9 mouse cellular contexts compared by ENCODE assay signal in the genomic region with DNA sequence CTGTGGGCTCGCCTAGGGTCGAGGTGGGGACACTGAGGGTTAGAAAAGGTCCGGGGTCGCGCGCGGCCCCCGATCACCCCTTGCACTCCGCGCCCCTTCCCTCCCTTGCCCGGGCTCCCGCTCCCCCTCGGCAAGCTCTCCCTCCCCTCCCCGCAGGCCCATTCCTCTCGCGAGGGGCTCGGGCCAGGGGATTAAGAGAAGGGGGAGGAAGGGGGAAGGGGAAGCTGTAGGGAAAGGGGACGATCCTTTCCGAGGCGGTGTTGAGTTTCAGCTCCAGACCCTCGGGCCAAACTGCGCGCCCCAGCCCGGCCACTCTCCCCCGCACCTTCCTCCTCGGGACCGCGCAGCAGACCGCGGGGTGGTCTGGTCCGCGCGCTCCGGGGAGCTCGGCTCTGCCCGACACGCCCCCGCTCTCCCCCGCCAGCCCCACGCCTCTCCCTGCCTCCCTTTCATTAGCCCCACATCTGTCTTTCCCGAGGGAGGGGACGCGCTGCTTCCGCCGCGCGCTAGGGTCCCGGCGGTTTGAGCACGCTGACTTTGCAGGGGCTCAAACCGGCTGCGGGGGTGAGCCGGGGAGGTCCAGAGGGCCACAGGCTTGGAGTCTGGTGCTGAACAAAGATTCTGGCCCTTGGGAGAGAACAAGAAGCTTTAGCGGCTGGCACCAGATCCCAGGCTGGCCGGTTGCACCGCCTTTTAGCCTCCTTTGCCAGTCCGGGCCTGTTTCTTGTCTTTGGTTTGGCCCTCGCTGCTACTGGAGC. TPM values are rescaled to one million over a fixed set of nuclear protein-coding genes. Genes with fewer than 3 reads are reported as not detected.
DNase-seq lines count a peak whose midpoint lies in the region; ATAC-seq lines count a peak whose summit lies in the region.
"Had no signal": no experiment of that assay in that cellular context is flagged by ENCODE, and none has a peak within 500 bp of the region (broad histone marks: within the 10 kb centered on the region; RNA-seq: fewer than 3 reads in every experiment).

No protein-coding gene starts in this region.

- H3K36me3 ChIP-seq in embryonic facial prominence, embryonic 13.5 days = peaks cover 16% of the 10 kb centered on the region
- peaks cover 4% of the 10 kb centered on the region for H3K36me3 ChIP-seq in stomach, embryonic 14.5 days (ENCODE audit: control insufficient read depth, insufficient read depth, low read length)

- WGBS in embryonic facial prominence, embryonic 13.5 days = under 1% methylated on average over 49 of the region's 58 CpGs
- WGBS in stomach, embryonic 14.5 days = under 1% methylated on average over 42 of the region's 58 CpGs

- H3K9me3 ChIP-seq in embryonic facial prominence, embryonic 13.5 days = peaks cover 10% of the 10 kb centered on the region; the same call in 1 of the 2 replicates
- 0 out of 2 replicates have a peak, but pooled peaks cover 4% of the 10 kb centered on the region for H3K9me3 ChIP-seq in stomach, embryonic 14.5 days (ENCODE audit: control insufficient read depth, low read depth, low read length)

- H3K4me1 ChIP-seq in embryonic facial prominence, embryonic 13.5 days = peaks cover 54% of the 10 kb centered on the region
- H3K4me1 ChIP-seq in stomach, embryonic 14.5 days (ENCODE audit: control insufficient read depth, insufficient read depth, low read length) = peaks cover 24% of the 10 kb centered on the region

- no peaks in the 10 kb centered on the region for H3K27me3 ChIP-seq in embryonic facial prominence, embryonic 13.5 days
- no peaks in the 10 kb centered on the region for H3K27me3 ChIP-seq in stomach, embryonic 14.5 days (ENCODE audit: control insufficient read depth, insufficient read depth, low read length)

- peak; percentile 66 for ATAC-seq in embryonic facial prominence, embryonic 13.5 days (ENCODE audit: insufficient number of reproducible peaks, insufficient read depth, low FRiP score, low TSS enrichment, low read depth)
- ATAC-seq in stomach, embryonic 14.5 days (ENCODE audit: insufficient number of reproducible peaks, insufficient read depth, low FRiP score, low read depth) = peak; percentile 84
- no peak for ATAC-seq in erythroid progenitor cell, adult 5-6 weeks (replicated peaks; ENCODE audit: low FRiP score, poor library complexity, severe bottlenecking)

- intact Hi-C loops in left cerebral cortex, postnatal 25 days (cut with DNase I) = no loop called here

- H3K4me2 ChIP-seq in embryonic facial prominence, embryonic 13.5 days = peak overlapping the region; percentile 92
- H3K4me2 ChIP-seq in stomach, embryonic 14.5 days (replicated peaks; ENCODE audit: low read depth, low read length) = peak overlapping the region; percentile 86

- peak overlapping the region; percentile 97 for H3K9ac ChIP-seq in embryonic facial prominence, embryonic 13.5 days
- peak overlapping the region; percentile 98 for H3K9ac ChIP-seq in stomach, embryonic 14.5 days (replicated peaks; ENCODE audit: low read depth, low read length)

- DNase-seq in left cerebral cortex, postnatal 25 days (ENCODE audit: low spot score in 2 of 2) = peak; percentile 35 to 36
- DNase-seq in left cerebral cortex, adult 8-10 months (ENCODE audit: low spot score in 2 of 2) = no peak
- peak; percentile 65 to 72 for DNase-seq in heart, adult 9 months (ENCODE audit: low spot score in 2 of 2)
- DNase-seq in kidney, postnatal 10 days = peak; percentile 78
- DNase-seq in lung, postnatal 25 days (ENCODE audit: low spot score) = peak; percentile 21

- peak overlapping the region; percentile 100 for H3K27ac ChIP-seq in embryonic facial prominence, embryonic 13.5 days
- peak overlapping the region; percentile 100 for H3K27ac ChIP-seq in stomach, embryonic 14.5 days (ENCODE audit: low read length)

- H3K4me3 ChIP-seq in embryonic facial prominence, embryonic 13.5 days = peak overlapping the region; percentile 65
- peak overlapping the region; percentile 64 for H3K4me3 ChIP-seq in stomach, embryonic 14.5 days (ENCODE audit: low read depth, low read length)

RNA-seq across cellular contexts. Expression of gene Efs, which starts 0.7 kb away (rescaled TPM):
- total RNA-seq in left cerebral cortex, postnatal 25 days (2021) = 1 to 10 TPM; 7.4 to 8.1 TPM
- total RNA-seq in left cerebral cortex, adult 8-10 months (2022) = 10 to 100 TPM in 1 of 4 experiments, 1 to 10 TPM in 3; 8.9 to 10.3 (median 9.1) TPM
- 50.3 and 50.9 TPM in 2 replicates for polyA plus RNA-seq in embryonic facial prominence, embryonic 13.5 days (2015; fragmentation: Nextera tagmentation; extraction: Ambion mirVana)
- polyA plus RNA-seq in stomach, embryonic 14.5 days (2014; fragmentation: Nextera tagmentation; extraction: Ambion mirVana) = 40.1 and 41.0 TPM in 2 replicates
- total RNA-seq in erythroid progenitor cell, adult 5-6 weeks (2015; ENCODE audit: low replicate concordance) = not detected in 2 replicates
- not detected in 2 replicates for total RNA-seq in erythroid progenitor cell, adult 5-6 weeks (2017; ENCODE audit: low replicate concordance)

RNA-seq across cellular contexts. Expression of gene Il25, which starts 5.9 kb away (rescaled TPM):
- not detected for total RNA-seq in left cerebral cortex, postnatal 25 days (2021)
- total RNA-seq in left cerebral cortex, adult 8-10 months (2022) = under 1 TPM in 1 of 4 experiments, not detected in 3; 0.53 TPM
- 0.25 TPM in 1 of 2 replicates, not detected in the other for polyA plus RNA-seq in embryonic facial prominence, embryonic 13.5 days (2015; fragmentation: Nextera tagmentation; extraction: Ambion mirVana)
- polyA plus RNA-seq in stomach, embryonic 14.5 days (2014; fragmentation: Nextera tagmentation; extraction: Ambion mirVana) = 0.32 TPM in 1 of 2 replicates, not detected in the other
- total RNA-seq in erythroid progenitor cell, adult 5-6 weeks (2015; ENCODE audit: low replicate concordance) = not detected in 2 replicates
- not detected in 2 replicates for total RNA-seq in erythroid progenitor cell, adult 5-6 weeks (2017; ENCODE audit: low replicate concordance)
- total RNA-seq: left cerebral cortex, postnatal 10 days had no signal

RNA-seq across cellular contexts. Expression of gene Cmtm5, which starts 9.5 kb away (rescaled TPM):
- 10 to 100 TPM; 48.1 to 63.0 TPM for total RNA-seq in left cerebral cortex, postnatal 25 days (2021)
- total RNA-seq in left cerebral cortex, adult 8-10 months (2022) = 10 to 100 TPM; 60.3 to 67.9 (median 64.0) TPM
- 8.3 and 14.1 TPM in 2 replicates for polyA plus RNA-seq in embryonic facial prominence, embryonic 13.5 days (2015; fragmentation: Nextera tagmentation; extraction: Ambion mirVana)
- 7.1 and 8.5 TPM in 2 replicates for polyA plus RNA-seq in stomach, embryonic 14.5 days (2014; fragmentation: Nextera tagmentation; extraction: Ambion mirVana)
- not detected in 2 replicates for total RNA-seq in erythroid progenitor cell, adult 5-6 weeks (2015; ENCODE audit: low replicate concordance)
- not detected in 2 replicates for total RNA-seq in erythroid progenitor cell, adult 5-6 weeks (2017; ENCODE audit: low replicate concordance)

RNA-seq across cellular contexts. Expression of gene Slc22a17, which starts 13.6 kb away (rescaled TPM):
- total RNA-seq in left cerebral cortex, postnatal 25 days (2021) = 100 to 1,000 TPM; 628 to 630 TPM
- 100 to 1,000 TPM; 565 to 622 (median 604) TPM for total RNA-seq in left cerebral cortex, adult 8-10 months (2022)
- 74.3 and 84.7 TPM in 2 replicates for polyA plus RNA-seq in embryonic facial prominence, embryonic 13.5 days (2015; fragmentation: Nextera tagmentation; extraction: Ambion mirVana)
- polyA plus RNA-seq in stomach, embryonic 14.5 days (2014; fragmentation: Nextera tagmentation; extraction: Ambion mirVana) = 44.9 and 51.3 TPM in 2 replicates
- total RNA-seq in erythroid progenitor cell, adult 5-6 weeks (2015; ENCODE audit: low replicate concordance) = not detected in 2 replicates
- total RNA-seq in erythroid progenitor cell, adult 5-6 weeks (2017; ENCODE audit: low replicate concordance) = not detected in 2 replicates

RNA-seq across cellular contexts. Expression of gene Pabpn1, which starts 34.3 kb away (rescaled TPM):
- 100 to 1,000 TPM; 204 to 231 TPM for total RNA-seq in left cerebral cortex, postnatal 25 days (2021)
- 100 to 1,000 TPM; 231 to 262 (median 243) TPM for total RNA-seq in left cerebral cortex, adult 8-10 months (2022)
- 140 and 163 TPM in 2 replicates for polyA plus RNA-seq in embryonic facial prominence, embryonic 13.5 days (2015; fragmentation: Nextera tagmentation; extraction: Ambion mirVana)
- polyA plus RNA-seq in stomach, embryonic 14.5 days (2014; fragmentation: Nextera tagmentation; extraction: Ambion mirVana) = 136 and 152 TPM in 2 replicates
- total RNA-seq in erythroid progenitor cell, adult 5-6 weeks (2015; ENCODE audit: low replicate concordance) = 49.9 and 68.1 TPM in 2 replicates
- total RNA-seq in erythroid progenitor cell, adult 5-6 weeks (2017; ENCODE audit: low replicate concordance) = 115 and 120 TPM in 2 replicates

Comparison
In these comparisons a context has a peak if more than half of its experiments do, and no peak if none do; other contexts are left out.
1. DNase-seq: peak in left cerebral cortex, postnatal 25 days (2 of 2), heart, adult 9 months (2 of 2), kidney, postnatal 10 days (single experiment) and lung, postnatal 25 days (single experiment); none in left cerebral cortex, adult 8-10 months (0 of 2).
2. RNA of gene Efs, which starts 0.7 kb away (total RNA-seq): 8.9 to 10.3 TPM in left cerebral cortex, adult 8-10 months and 7.4 to 8.1 TPM in left cerebral cortex, postnatal 25 days; not detected in erythroid progenitor cell, adult 5-6 weeks; every median in the first group is over 4 times any median in the second.
3. RNA of gene Cmtm5, which starts 9.5 kb away (total RNA-seq): 60.3 to 67.9 TPM in left cerebral cortex, adult 8-10 months and 48.1 to 63.0 TPM in left cerebral cortex, postnatal 25 days; not detected in erythroid progenitor cell, adult 5-6 weeks; every median in the first group is over 10 times any median in the second.